Mouse (Mus musculus) forebrain, embryonic 14.5 days (tissue): ENCODE measurements at regions not wholly inside any gene's neighbourhood (a gene's known extent, or its start where the extent isn't known, plus 50 kb on each side); places are given as distances from the start of the nearest gene placed in this dataset.

Experiments
- ATAC-seq: fragments of 200-750 bp; cut with Nextera tagmentation; 2 replicates; pipeline ENCODE4 v1.8.0; 2017; ENCODE audit warnings: mild to moderate bottlenecking, moderate library complexity
- DNase-seq: peaks from one replicate; pipeline ENCODE4 v3.0.0-alpha.2; 2015; ENCODE audit warnings: low spot score
- H3K27ac ChIP-seq: fragments of 300-500 bp; sonication (generic); 2 replicates; pipeline ENCODE4 v1.5.1; 2014; ENCODE audit warnings: low read depth, mild to moderate bottlenecking, control low read depth, low read length, moderate library complexity
- H3K27me3 ChIP-seq: fragments of 300-500 bp; sonication (generic); replicated peaks from 2 replicates; pipeline ENCODE4 v1.6.1; 2014; ENCODE audit warnings: low read length, control low read depth, mixed read lengths; ENCODE audit not compliant: control insufficient read depth, insufficient read depth
- H3K36me3 ChIP-seq: fragments of 300-500 bp; sonication (generic); 2 replicates; pipeline ENCODE4 v1.6.1; 2014; ENCODE audit warnings: low read length, control low read depth; ENCODE audit not compliant: control insufficient read depth, insufficient read depth
- H3K4me1 ChIP-seq: fragments of 300-500 bp; sonication (generic); 2 replicates; pipeline ENCODE4 v1.6.1; 2014; ENCODE audit warnings: antibody characterized with exemption, low read length, control low read depth; ENCODE audit not compliant: control insufficient read depth, insufficient read depth
- H3K4me2 ChIP-seq: fragments of 300-500 bp; sonication (generic); 2 replicates; pipeline ENCODE4 v1.6.1; 2014; ENCODE audit warnings: mild to moderate bottlenecking, control low read depth, low read length
- H3K4me3 ChIP-seq: fragments of 300-500 bp; sonication (generic); 2 replicates; pipeline ENCODE4 v1.5.1; 2014; ENCODE audit warnings: low read depth, low read length, control low read depth
- H3K9ac ChIP-seq: fragments of 300-500 bp; sonication (generic); 2 replicates; pipeline ENCODE4 v1.6.1; 2014; ENCODE audit warnings: mild to moderate bottlenecking, low read length, control low read depth, moderate library complexity
- H3K9me3 ChIP-seq: fragments of 300-500 bp; sonication (generic); replicated peaks from 2 replicates; pipeline ENCODE4 v1.6.1; 2016; ENCODE audit warnings: low read length, control low read depth, mixed read lengths; ENCODE audit not compliant: control insufficient read depth
- WGBS: fragments of 180-500 bp; shearing (Covaris S2); extraction: QIAGEN DNeasy Blood & Tissue Kit; methylation state at CpG from one replicate; pipeline ENCODE4 v1.1.7; 2014; 5-methylcytosine and 5-hydroxymethylcytosine counted together

GRCm38 (mm10) chr3:151670628-151671027, 79.1 kb downstream of the Ifi44 start:
- Histone ChIP-seq H3K9ac (no peak overlapping the region), H3K4me2 (no peak overlapping the region), H3K36me3 (no peaks in the 10 kb centered on the region), H3K4me3 (no peak overlapping the region), H3K4me1 (no peaks in the 10 kb centered on the region), H3K27me3 (no peaks in the 10 kb centered on the region), H3K27ac (no peak overlapping the region), H3K9me3 (no peaks in the 10 kb centered on the region)
- 88% methylated on average over 4 of the region's 4 CpGs for WGBS
- no peak for DNase-seq
- ATAC-seq: no peak

GRCm38 (mm10) chr3:151653298-151653697, 96.5 kb downstream of the Ifi44 start:
- Histone ChIP-seq H3K9ac (no peak overlapping the region), H3K9me3 (no peaks in the 10 kb centered on the region), H3K36me3 (no peaks in the 10 kb centered on the region), H3K4me3 (no peak overlapping the region), H3K27me3 (no peaks in the 10 kb centered on the region), H3K4me1 (no peaks in the 10 kb centered on the region), H3K4me2 (no peak overlapping the region), H3K27ac (no peak overlapping the region)
- WGBS: 88% methylated on average over 5 of the region's 5 CpGs
- ATAC-seq (no peak), DNase-seq (no peak)

GRCm38 (mm10) chr3:151651524-151651923, 98.2 kb downstream of the Ifi44 start:
- Histone ChIP-seq H3K9me3 (no peaks in the 10 kb centered on the region), H3K4me3 (no peak overlapping the region), H3K9ac (no peak overlapping the region), H3K27ac (no peak overlapping the region), H3K4me1 (no peaks in the 10 kb centered on the region), H3K27me3 (no peaks in the 10 kb centered on the region), H3K36me3 (no peaks in the 10 kb centered on the region), H3K4me2 (no peak overlapping the region)
- DNase-seq: no peak
- no peak for ATAC-seq
- WGBS: 92% methylated on average over 7 of the region's 7 CpGs

- H3K4me3 ChIP-seq: no peak overlapping the region
- no peak overlapping the region for H3K27ac ChIP-seq
- no peaks in the 10 kb centered on the region for H3K9me3 ChIP-seq
- 79% methylated on average over 10 of the region's 10 CpGs for WGBS
- H3K9ac ChIP-seq: no peak overlapping the region
- H3K36me3 ChIP-seq: no peaks in the 10 kb centered on the region
- H3K4me1 ChIP-seq: no peaks in the 10 kb centered on the region
- peak; percentile 14 for DNase-seq
- no peak overlapping the region for H3K4me2 ChIP-seq
- no peak for ATAC-seq
- H3K27me3 ChIP-seq: no peaks in the 10 kb centered on the region
These were observed 102.1 kb downstream of the Ifi44 start for GRCm38 (mm10) chr3:151647637-151648036.

- Histone ChIP-seq H3K4me2 (no peak overlapping the region), H3K36me3 (no peaks in the 10 kb centered on the region), H3K4me1 (no peaks in the 10 kb centered on the region), H3K27ac (no peak overlapping the region), H3K9ac (no peak overlapping the region), H3K9me3 (no peaks in the 10 kb centered on the region), H3K4me3 (no peak overlapping the region), H3K27me3 (no peaks in the 10 kb centered on the region)
- WGBS: 92% methylated on average over 5 of the region's 5 CpGs
- ATAC-seq (no peak), DNase-seq (no peak)
These were observed 110.2 kb downstream of the Ifi44 start for GRCm38 (mm10) chr3:151639431-151640111.

- 100% methylated on average over 1 of the region's 1 CpGs for WGBS
- no peak overlapping the region for H3K4me3 ChIP-seq
- H3K27me3 ChIP-seq: no peaks in the 10 kb centered on the region
- H3K9ac ChIP-seq: no peak overlapping the region
- no peak for ATAC-seq
- no peak overlapping the region for H3K4me2 ChIP-seq
- DNase-seq: no peak
- no peaks in the 10 kb centered on the region for H3K4me1 ChIP-seq
- H3K9me3 ChIP-seq: no peaks in the 10 kb centered on the region
- H3K36me3 ChIP-seq: no peaks in the 10 kb centered on the region
- H3K27ac ChIP-seq: no peak overlapping the region
These were observed 111.4 kb downstream of the Ifi44 start for GRCm38 (mm10) chr3:151638326-151638725.

- ATAC-seq (no peak), DNase-seq (no peak)
- H3K9me3 ChIP-seq: no peaks in the 10 kb centered on the region
- H3K4me2 ChIP-seq: no peak overlapping the region
- H3K27me3 ChIP-seq: no peaks in the 10 kb centered on the region
- H3K27ac ChIP-seq: no peak overlapping the region
- H3K4me3 ChIP-seq: no peak overlapping the region
- no peak overlapping the region for H3K9ac ChIP-seq
- 92% methylated on average over 4 of the region's 4 CpGs for WGBS
- H3K4me1 ChIP-seq: no peaks in the 10 kb centered on the region
- H3K36me3 ChIP-seq: no peaks in the 10 kb centered on the region
These were observed 138.8 kb downstream of the Ifi44 start for GRCm38 (mm10) chr3:151610954-151611353.

GRCm38 (mm10) chr3:151607689-151608088, 142.1 kb downstream of the Ifi44 start:
- no peak for DNase-seq
- WGBS: 87% methylated on average over 10 of the region's 10 CpGs
- H3K36me3 ChIP-seq: no peaks in the 10 kb centered on the region

GRCm38 (mm10) chr3:151603371-151603770, 146.4 kb downstream of the Ifi44 start:
- no peaks in the 10 kb centered on the region for H3K4me1 ChIP-seq
- WGBS: 80% methylated on average over 4 of the region's 4 CpGs
- H3K27ac ChIP-seq: no peak overlapping the region
- no peaks in the 10 kb centered on the region for H3K27me3 ChIP-seq
- ATAC-seq (no peak), DNase-seq (no peak)
- H3K9ac ChIP-seq: no peak overlapping the region
- no peak overlapping the region for H3K4me2 ChIP-seq
- H3K4me3 ChIP-seq: no peak overlapping the region
- no peaks in the 10 kb centered on the region for H3K9me3 ChIP-seq
- no peaks in the 10 kb centered on the region for H3K36me3 ChIP-seq

More at GRCm38 (mm10) chr3:151607689-151608088, 142.1 kb downstream of the Ifi44 start:
- Histone ChIP-seq H3K4me1 (no peaks in the 10 kb centered on the region), H3K9ac (no peak overlapping the region), H3K9me3 (no peaks in the 10 kb centered on the region), H3K4me3 (no peak overlapping the region), H3K27ac (no peak overlapping the region), H3K27me3 (no peaks in the 10 kb centered on the region), H3K4me2 (no peak overlapping the region)
- no peak for ATAC-seq
